Mouse (Mus musculus) frontal cortex, postnatal 10 days (tissue): ENCODE measurements around the gene Gjc2.

Experiments used
- DNase-seq, 2 experiments: peaks; one replicate each; pipeline ENCODE4 v3.0.0; 2022; ENCODE audit warnings: low spot score in 2 of 2, mixed read lengths in 1 of 2

Gene Gjc2

GRCm38 (mm10) chr11:59208153-59208831 is 25.3 kb upstream of the Gjc2 start, which contains the start of gene 2310033P09Rik:
Gene 2310033P09Rik (plus strand): TSS chr11:59208321.
- peak; percentile 94 for DNase-seq

- peak; percentile 86 to 92 for DNase-seq
Measured at GRCm38 (mm10) chr11:59202081-59202995, 19.3 kb upstream of the Gjc2 start, which contains the start of gene Mrpl55. Gene Mrpl55 (plus strand): TSS chr11:59202486.

- no peak for DNase-seq
Measured at GRCm38 (mm10) chr11:59201216-59202002, 18.4 kb upstream of the Gjc2 start.

GRCm38 (mm10) chr11:59196230-59196629 is 13.2 kb upstream of the Gjc2 start:
- DNase-seq: no peak

- DNase-seq: no peak
Measured at GRCm38 (mm10) chr11:59192059-59192386, 9.0 kb upstream of the Gjc2 start, which contains the start of gene Guk1. Gene Guk1 (minus strand): TSS chr11:59192212.

GRCm38 (mm10) chr11:59191231-59192058 is 8.4 kb upstream of the Gjc2 start:
- peak; percentile 84 to 90 for DNase-seq

- no peak for DNase-seq
Measured at GRCm38 (mm10) chr11:59187706-59188105, 4.7 kb upstream of the Gjc2 start.

- no peak for DNase-seq
Measured at GRCm38 (mm10) chr11:59185490-59185889, 2.5 kb upstream of the Gjc2 start.

- DNase-seq: peak in 1 of 2 experiments; percentile 40
Measured at GRCm38 (mm10) chr11:59183821-59184220, 808 bp upstream of the Gjc2 start.

- no peak for DNase-seq
Measured at GRCm38 (mm10) chr11:59176921-59177320, 6.1 kb downstream of the Gjc2 start.

- no peak for DNase-seq
Measured at GRCm38 (mm10) chr11:59176475-59176874, 6.5 kb downstream of the Gjc2 start.

- DNase-seq: no peak
Measured at GRCm38 (mm10) chr11:59174189-59174838, 8.7 kb downstream of the Gjc2 start.

- DNase-seq: no peak
Measured at GRCm38 (mm10) chr11:59170549-59170948, 12.5 kb downstream of the Gjc2 start.

- no peak for DNase-seq
Measured at GRCm38 (mm10) chr11:59169807-59170206, 13.2 kb downstream of the Gjc2 start.

- DNase-seq: no peak
Measured at GRCm38 (mm10) chr11:59165616-59166241, 17.3 kb downstream of the Gjc2 start.

- DNase-seq: no peak
Measured at GRCm38 (mm10) chr11:59164384-59164783, 18.6 kb downstream of the Gjc2 start.

- DNase-seq: peak; percentile 98 to 99
Measured at GRCm38 (mm10) chr11:59163255-59164236, 19.5 kb downstream of the Gjc2 start, which contains the start of gene Iba57. Gene Iba57 (minus strand): TSS chr11:59163739.

- DNase-seq: no peak
Measured at GRCm38 (mm10) chr11:59162443-59163254, 20.4 kb downstream of the Gjc2 start.
